12 mouse cellular contexts compared by ENCODE assay signal in genomic region chr11:46314534-46314933, GRCm38 (mm10). TPM values are rescaled to one million over a fixed set of nuclear protein-coding genes. Genes with fewer than 3 reads are reported as not detected.
DNase-seq lines count a peak whose midpoint lies in the region; TF ChIP-seq lines count a peak whose summit lies in the region.
"Had no signal": no experiment of that assay in that cellular context is flagged by ENCODE, and none has a peak within 500 bp of the region (broad histone marks: within the 10 kb centered on the region; RNA-seq: fewer than 3 reads in every experiment).

No protein-coding gene starts in this region.

- peaks cover under 1 to 3% of the 10 kb centered on the region in 2 experiments; a peak in 3 of 4 replicates for H3K27me3 ChIP-seq in MEL (ENCODE audit: control insufficient read depth in 1 of 2, insufficient read depth in 2 of 2, low read length in 2 of 2)
- H3K27me3 ChIP-seq: intestine, embryonic 15.5 days had no signal

- no peak for TF ChIP-seq CTCF in MEL (IDR thresholded peaks at IDR 0.05 in 2 of 3, conservative IDR thresholded peaks at IDR 0.05 in 1 of 3; ENCODE audit: control insufficient read depth in 1 of 3, insufficient read depth in 1 of 3, low read depth in 2 of 3, low read length in 3 of 3, poor library complexity in 1 of 3, severe bottlenecking in 1 of 3)

- peak; percentile 34 for DNase-seq in left cerebral cortex, adult 11 months (ENCODE audit: low spot score)
- DNase-seq in left cerebral cortex, postnatal 4 days = no peak
- DNase-seq in MEL (ENCODE audit: low read depth, low spot score) = peak; percentile 39
- peak; percentile 66 for DNase-seq in brain, adult 2 months (ENCODE audit: low read depth, low spot score)
- peak; percentile 34 for DNase-seq in lung, postnatal 25 days (ENCODE audit: low spot score)
- DNase-seq in embryo, embryonic 10.5 days (ENCODE audit: low spot score) = no peak
- no peak for DNase-seq in yolk sac, embryonic 10.5 days (ENCODE audit: low spot score)
- DNase-seq in kidney, adult 18-20 months = no peak
- DNase-seq: cerebellum, postnatal 25 days; heart, postnatal 36 days had no signal

- H3K4me3 ChIP-seq in MEL (ENCODE audit: control insufficient read depth in 1 of 2, insufficient read depth in 1 of 2, low read depth in 2 of 2, low read length in 2 of 2) = no peak overlapping the region
- H3K4me3 ChIP-seq: erythroblast, embryonic 14.5 days; intestine, embryonic 15.5 days had no signal

- no peak for TF ChIP-seq EP300 in MEL (IDR thresholded peaks at IDR 0.05; ENCODE audit: low read depth in 1 of 2, low read length in 2 of 2)

- no peak overlapping the region for H3K27ac ChIP-seq in MEL (ENCODE audit: control insufficient read depth, low read depth, low read length)
- H3K27ac ChIP-seq: intestine, embryonic 15.5 days had no signal

- H3K4me1 ChIP-seq in MEL (ENCODE audit: control insufficient read depth in 1 of 2, insufficient read depth in 2 of 2, low read length in 2 of 2) = peaks cover 0 to 22% of the 10 kb centered on the region in 2 experiments; a peak in 3 of 4 replicates

- intact Hi-C loops in left cerebral cortex, postnatal 4 days (cut with DNase I) = no loop called here

- H3K36me3 ChIP-seq in MEL (ENCODE audit: control insufficient read depth in 1 of 2, insufficient read depth in 2 of 2, low read length in 2 of 2) = peaks cover 0 to 10% of the 10 kb centered on the region in 2 experiments; a peak in 2 of 4 replicates
- H3K36me3 ChIP-seq: intestine, embryonic 15.5 days had no signal

- no peak for TF ChIP-seq RAD21 in MEL (IDR thresholded peaks at IDR 0.05; ENCODE audit: low read depth, low read length)

- no peak overlapping the region for H3K9ac ChIP-seq in MEL (ENCODE audit: control insufficient read depth, low read depth, low read length, poor library complexity, severe bottlenecking)
- H3K9ac ChIP-seq: intestine, embryonic 15.5 days had no signal

- H3K9me3 ChIP-seq in MEL (replicated peaks; ENCODE audit: insufficient read depth, low read length) = no peaks in the 10 kb centered on the region
- H3K9me3 ChIP-seq: intestine, embryonic 15.5 days had no signal

- no peak for TF ChIP-seq POLR2A in MEL (IDR thresholded peaks at IDR 0.05; ENCODE audit: control insufficient read depth in 1 of 2, insufficient read depth in 1 of 2, low read depth in 1 of 2, low read length in 2 of 2, poor library complexity in 1 of 2)

- H3K79me2 ChIP-seq in MEL (ENCODE audit: control insufficient read depth, insufficient read depth, low read length, poor library complexity) = peaks cover 2% of the 10 kb centered on the region; the same call in 1 of the 2 replicates

TF ChIP-seq in MEL, 35 proteins besides CTCF, POLR2A, EP300 and RAD21:
- no peak for TF ChIP-seq MAFK (IDR thresholded peaks at IDR 0.05; ENCODE audit: borderline replicate concordance, low read depth, low read length)
- TF ChIP-seq UBTF (IDR thresholded peaks at IDR 0.05; ENCODE audit: borderline replicate concordance, insufficient read depth, low read depth, low read length) = no peak
- no peak for TF ChIP-seq KAT2A (conservative IDR thresholded peaks at IDR 0.05; ENCODE audit: low read depth, low read length)
- no peak for TF ChIP-seq SIN3A (IDR thresholded peaks at IDR 0.05; ENCODE audit: low read length)
- TF ChIP-seq USF1 (IDR thresholded peaks at IDR 0.05; ENCODE audit: low read depth, low read length) = no peak
- TF ChIP-seq CHD2 (IDR thresholded peaks at IDR 0.05; ENCODE audit: low read length) = no peak
- no peak for TF ChIP-seq TAL1 (IDR thresholded peaks at IDR 0.05; ENCODE audit: low read length)
- TF ChIP-seq USF2 (IDR thresholded peaks at IDR 0.05; ENCODE audit: borderline replicate concordance in 1 of 2, insufficient read depth in 1 of 2, low read depth in 1 of 2, low read length in 2 of 2) = no peak
- no peak for TF ChIP-seq NELFE (IDR thresholded peaks at IDR 0.05; ENCODE audit: low read depth, low read length)
- TF ChIP-seq ELF1 (IDR thresholded peaks at IDR 0.05; ENCODE audit: low read depth, low read length) = no peak
- no peak for TF ChIP-seq MEF2A (IDR thresholded peaks at IDR 0.05; ENCODE audit: extremely low read depth, insufficient replicate concordance, low read depth, low read length, poor library complexity, severe bottlenecking)
- TF ChIP-seq ZC3H11A (IDR thresholded peaks at IDR 0.05; ENCODE audit: low read depth, low read length) = no peak
- no peak for TF ChIP-seq MYC (IDR thresholded peaks at IDR 0.05; ENCODE audit: low read depth, low read length)
- no peak for TF ChIP-seq E2F4 (IDR thresholded peaks at IDR 0.05; ENCODE audit: borderline replicate concordance, low read depth, low read length)
- no peak for TF ChIP-seq CHD1 (IDR thresholded peaks at IDR 0.05; ENCODE audit: low read depth, low read length)
- no peak for TF ChIP-seq ZKSCAN1 (IDR thresholded peaks at IDR 0.05; ENCODE audit: low read depth, low read length)
- no peak for TF ChIP-seq MAX (IDR thresholded peaks at IDR 0.05; ENCODE audit: low read length)
- TF ChIP-seq GABPA (IDR thresholded peaks at IDR 0.05; ENCODE audit: low read depth, low read length) = no peak

RNA-seq across cellular contexts. Expression of gene Cyfip2, which starts 1.9 kb away (rescaled TPM):
- total RNA-seq in left cerebral cortex, postnatal 4 days (2021) = 100 to 1,000 TPM; 212 to 214 TPM
- 9.9 and 13.7 TPM in 2 replicates for total RNA-seq in MEL (2012; rRNA removed)
- polyA plus RNA-seq in MEL (2012; ENCODE audit: insufficient read depth in 1 of 2, insufficient read length in 2 of 2, low read depth in 1 of 2, low replicate concordance in 2 of 2, missing spikeins in 1 of 2) = 10 to 100 TPM; 18.9 to 31.8 TPM

Comparison
In these comparisons a context has a peak if more than half of its experiments do, and no peak if none do; other contexts are left out.
1. DNase-seq: peak in left cerebral cortex, adult 11 months (single experiment), MEL (single experiment), brain, adult 2 months (single experiment) and lung, postnatal 25 days (single experiment); none in left cerebral cortex, postnatal 4 days (single experiment), embryo, embryonic 10.5 days (single experiment), yolk sac, embryonic 10.5 days (single experiment) and kidney, adult 18-20 months (single experiment).
2. RNA of gene Cyfip2, which starts 1.9 kb away (total RNA-seq): 212 to 214 TPM in left cerebral cortex, postnatal 4 days; 9.9 to 13.7 TPM in MEL; every median in the first group is over 10 times any median in the second.